Mouse (Mus musculus) hindbrain, embryonic 16.5 days (tissue): ENCODE data around the gene Arfip1. TPM values are rescaled to one million over a fixed set of nuclear protein-coding genes. Genes with fewer than 3 reads are reported as not detected.

Source experiments
- ATAC-seq: fragments of 200-750 bp; cut with Nextera tagmentation; 2 replicates; pipeline ENCODE4 v1.8.0; 2017; ENCODE audit warnings: moderate TSS enrichment, moderate library complexity
- H3K27ac ChIP-seq: fragments of 300-500 bp; sonication (generic); 2 replicates; pipeline ENCODE4 v1.5.1; 2014; ENCODE audit warnings: low read depth, mild to moderate bottlenecking, control low read depth, low read length, moderate library complexity
- H3K27me3 ChIP-seq: fragments of 300-500 bp; sonication (generic); replicated peaks from 2 replicates; pipeline ENCODE4 v1.6.1; 2014; ENCODE audit warnings: low read length; ENCODE audit not compliant: control insufficient read depth, insufficient read depth
- H3K36me3 ChIP-seq: fragments of 300-500 bp; sonication (generic); 2 replicates; pipeline ENCODE4 v1.6.1; 2014; ENCODE audit warnings: mild to moderate bottlenecking, low read length, moderate library complexity, mixed read lengths; ENCODE audit not compliant: control insufficient read depth, insufficient read depth
- H3K4me1 ChIP-seq: fragments of 300-500 bp; sonication (generic); 2 replicates; pipeline ENCODE4 v1.6.1; 2014; ENCODE audit warnings: low read depth, low read length; ENCODE audit not compliant: control insufficient read depth, insufficient read depth
- H3K4me2 ChIP-seq: fragments of 300-500 bp; sonication (generic); 2 replicates; pipeline ENCODE4 v1.6.1; 2014; ENCODE audit warnings: mild to moderate bottlenecking, low read length, control low read depth, moderate library complexity
- H3K4me3 ChIP-seq: fragments of 300-500 bp; sonication (generic); 2 replicates; pipeline ENCODE4 v1.5.1; 2014; ENCODE audit warnings: mild to moderate bottlenecking, low read length, control low read depth, moderate library complexity
- H3K9ac ChIP-seq: fragments of 300-500 bp; sonication (generic); 2 replicates; pipeline ENCODE4 v1.6.1; 2014; ENCODE audit warnings: low read depth, mild to moderate bottlenecking, control low read depth, low read length, moderate library complexity
- H3K9me3 ChIP-seq: fragments of 300-500 bp; sonication (generic); 2 replicates; pipeline ENCODE4 v1.6.1; 2014; ENCODE audit warnings: mild to moderate bottlenecking, low read length, moderate library complexity; ENCODE audit not compliant: control insufficient read depth
- WGBS: fragments of 180-500 bp; shearing (Covaris S2); extraction: QIAGEN DNeasy Blood & Tissue Kit; methylation state at CpG from one replicate; pipeline ENCODE4 v1.1.7; 2014; 5-methylcytosine and 5-hydroxymethylcytosine counted together
- polyA plus RNA-seq: library from polyadenylated mRNA; unstranded; fragments of >200 nt; fragmentation: Nextera tagmentation; extraction: Ambion mirVana; gene quantifications from 2 replicates; pipeline ENCODE4 v1.2.1, GENCODE M21; 2015

Gene Arfip1
- polyA plus RNA-seq, 1 experiment from 2014 or later = 22.0 TPM

DNA sequence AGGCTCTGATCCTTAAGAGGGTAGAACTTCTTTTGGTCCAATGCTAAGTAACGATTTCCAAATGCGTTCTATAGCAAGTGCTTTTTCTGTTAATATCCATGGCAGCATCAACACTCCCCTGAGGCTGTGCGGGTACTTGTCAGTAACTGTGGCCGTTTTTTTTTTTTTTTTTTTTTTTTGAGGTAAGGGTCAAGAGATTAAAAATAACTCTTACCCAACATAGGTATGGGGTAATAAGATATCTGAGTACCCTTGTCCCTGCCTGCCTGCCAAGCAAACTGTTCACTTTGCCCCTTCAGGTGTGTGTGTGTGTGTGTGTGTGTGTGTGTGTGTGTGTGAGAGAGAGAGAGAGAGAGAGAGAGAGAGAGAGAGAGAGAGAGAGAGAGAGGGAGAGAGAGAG, 98.1 kb downstream of the Arfip1 start:
- Histone ChIP-seq H3K9me3 (no peaks in the 10 kb centered on the region), H3K4me1 (peaks cover 5% of the 10 kb centered on the region), H3K27ac (no peak overlapping the region), H3K27me3 (no peaks in the 10 kb centered on the region), H3K36me3 (no peaks in the 10 kb centered on the region), H3K4me2 (no peak overlapping the region), H3K9ac (no peak overlapping the region), H3K4me3 (no peak overlapping the region)
- no peak for ATAC-seq
- WGBS = 83% methylated on average over 4 of the region's 4 CpGs

GRCm38 (mm10) chr3:84482121-84482520, 100.3 kb downstream of the Arfip1 start:
- 77% methylated on average over 6 of the region's 6 CpGs for WGBS
- Histone ChIP-seq H3K9ac (no peak overlapping the region), H3K27ac (no peak overlapping the region), H3K4me3 (no peak overlapping the region), H3K4me1 (peaks cover 13% of the 10 kb centered on the region), H3K36me3 (no peaks in the 10 kb centered on the region), H3K27me3 (no peaks in the 10 kb centered on the region), H3K4me2 (no peak overlapping the region), H3K9me3 (no peaks in the 10 kb centered on the region)
- no peak for ATAC-seq

GRCm38 (mm10) chr3:84481104-84481503, 101.3 kb downstream of the Arfip1 start:
- H3K9me3 ChIP-seq = no peaks in the 10 kb centered on the region
- no peaks in the 10 kb centered on the region for H3K27me3 ChIP-seq
- no peak overlapping the region for H3K9ac ChIP-seq
- H3K4me2 ChIP-seq = peak overlapping the region; percentile 94
- no peak overlapping the region for H3K27ac ChIP-seq
- peak overlapping the region; percentile 70 for H3K4me3 ChIP-seq
- no peak for ATAC-seq
- H3K36me3 ChIP-seq = no peaks in the 10 kb centered on the region
- H3K4me1 ChIP-seq = peaks cover 13% of the 10 kb centered on the region
- 2% methylated on average over 11 of the region's 11 CpGs for WGBS

GRCm38 (mm10) chr3:84480006-84480897, 102.2 kb downstream of the Arfip1 start, which contains the start of gene Fhdc1:
Gene Fhdc1 (minus strand): TSS chr3:84480429.
- no peaks in the 10 kb centered on the region for H3K9me3 ChIP-seq
- WGBS = 0% methylated on average over 79 of the region's 82 CpGs
- H3K36me3 ChIP-seq = no peaks in the 10 kb centered on the region
- H3K4me2 ChIP-seq = peak within 1 kb of the TSS; percentile 94
- H3K9ac ChIP-seq = peak within 1 kb of the TSS; percentile 84
- peaks cover 13% of the 10 kb centered on the region for H3K4me1 ChIP-seq
- no peaks in the 10 kb centered on the region for H3K27me3 ChIP-seq
- H3K27ac ChIP-seq = peak within 1 kb of the TSS; percentile 81
- ATAC-seq = peak; percentile 84
- peak within 1 kb of the TSS; percentile 70 for H3K4me3 ChIP-seq

DNA sequence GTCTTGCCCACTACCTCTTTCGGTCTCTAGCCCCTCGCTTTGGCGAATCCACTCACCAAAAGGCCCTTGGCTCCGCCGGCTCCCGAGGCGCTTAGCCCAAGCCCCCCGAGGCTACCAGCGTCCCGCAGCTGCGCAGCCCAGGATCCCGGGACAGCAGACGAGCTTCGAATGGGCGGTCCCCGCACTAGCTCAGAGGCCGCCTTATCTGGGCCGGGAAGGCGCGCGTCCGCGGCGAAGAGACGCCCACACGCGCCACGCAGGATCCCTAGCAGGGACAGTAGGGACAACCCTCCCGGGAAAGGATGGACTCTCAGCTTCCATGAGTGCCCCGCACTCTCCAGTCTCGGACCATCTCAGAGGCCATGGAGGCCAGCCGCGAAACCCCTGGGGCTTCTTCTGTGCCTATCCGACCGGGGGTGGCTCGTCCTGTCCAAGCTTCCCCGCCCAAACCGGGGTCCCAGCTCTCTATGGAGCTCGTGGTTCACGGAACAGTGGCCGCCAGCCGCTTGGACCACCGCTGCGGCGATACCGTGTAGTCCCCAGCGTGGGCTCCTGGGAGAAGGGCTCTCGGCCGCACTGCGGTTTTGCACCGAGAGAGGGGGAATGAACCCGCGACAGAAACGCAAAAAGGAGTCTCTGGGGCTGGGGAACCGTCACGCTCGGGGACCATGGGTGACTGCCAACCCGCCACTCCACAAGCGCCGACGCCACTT, 103.0 kb downstream of the Arfip1 start:
- Histone ChIP-seq H3K9me3 (no peaks in the 10 kb centered on the region), H3K27me3 (no peaks in the 10 kb centered on the region), H3K36me3 (no peaks in the 10 kb centered on the region), H3K27ac (no peak overlapping the region), H3K9ac (peak overlapping the region; percentile 84), H3K4me3 (peak overlapping the region; percentile 70), H3K4me2 (peak overlapping the region; percentile 94), H3K4me1 (peaks cover 13% of the 10 kb centered on the region)
- ATAC-seq = peak; percentile 58
- under 1% methylated on average over 61 of the region's 61 CpGs for WGBS

DNA sequence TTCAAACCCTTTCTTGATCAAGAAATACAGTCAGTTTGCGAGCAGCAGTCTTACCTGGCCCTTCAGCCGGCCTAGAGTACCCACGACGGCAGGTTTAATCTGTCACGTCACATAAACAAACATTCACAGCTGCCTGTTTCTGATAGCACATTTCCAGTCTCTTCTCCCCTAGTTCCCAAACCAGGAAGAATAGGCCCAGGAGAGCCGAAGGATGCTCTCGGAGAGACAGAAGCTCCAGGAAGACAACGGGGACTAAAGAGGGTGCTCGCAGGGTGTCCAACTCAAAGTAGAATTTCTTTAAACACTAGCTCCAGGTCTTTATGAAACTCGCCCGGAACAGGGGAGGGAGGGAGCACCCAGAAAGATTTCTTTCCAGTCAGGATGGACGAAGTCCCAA, 103.5 kb downstream of the Arfip1 start:
- no peaks in the 10 kb centered on the region for H3K36me3 ChIP-seq
- H3K9ac ChIP-seq = peak overlapping the region; percentile 84
- H3K4me1 ChIP-seq = peaks cover 13% of the 10 kb centered on the region
- H3K9me3 ChIP-seq = no peaks in the 10 kb centered on the region
- peak overlapping the region; percentile 94 for H3K4me2 ChIP-seq
- no peaks in the 10 kb centered on the region for H3K27me3 ChIP-seq
- ATAC-seq = no peak
- H3K27ac ChIP-seq = no peak overlapping the region
- H3K4me3 ChIP-seq = peak overlapping the region; percentile 70
- WGBS = 9% methylated on average over 12 of the region's 12 CpGs

- 8% methylated on average over 7 of the region's 7 CpGs for WGBS
- no peak for ATAC-seq
- H3K9me3 ChIP-seq = no peaks in the 10 kb centered on the region
- H3K36me3 ChIP-seq = no peaks in the 10 kb centered on the region
- no peak overlapping the region for H3K27ac ChIP-seq
- peak overlapping the region; percentile 14 for H3K4me3 ChIP-seq
- H3K9ac ChIP-seq = no peak overlapping the region
- H3K27me3 ChIP-seq = no peaks in the 10 kb centered on the region
- peaks cover 13% of the 10 kb centered on the region for H3K4me1 ChIP-seq
- H3K4me2 ChIP-seq = peak overlapping the region; percentile 94
Measured at GRCm38 (mm10) chr3:84478195-84478594, 104.2 kb downstream of the Arfip1 start.

GRCm38 (mm10) chr3:84477498-84477897, 104.9 kb downstream of the Arfip1 start:
- no peaks in the 10 kb centered on the region for H3K27me3 ChIP-seq
- 92% methylated on average over 1 of the region's 1 CpGs for WGBS
- H3K9ac ChIP-seq = no peak overlapping the region
- no peak overlapping the region for H3K4me2 ChIP-seq
- no peaks in the 10 kb centered on the region for H3K9me3 ChIP-seq
- no peak overlapping the region for H3K4me3 ChIP-seq
- H3K36me3 ChIP-seq = no peaks in the 10 kb centered on the region
- peaks cover 13% of the 10 kb centered on the region for H3K4me1 ChIP-seq
- ATAC-seq = no peak
- H3K27ac ChIP-seq = no peak overlapping the region
